Mouse (Mus musculus) left cerebral cortex, adult 11 months (tissue): ENCODE measurements at regions not wholly inside any gene's neighbourhood (a gene's known extent, or its start where the extent isn't known, plus 50 kb on each side); places are given as distances from the start of the nearest gene placed in this dataset.

Source experiments
- DNase-seq: peaks from one replicate; pipeline ENCODE4 v3.0.0; 2022; ENCODE audit warnings: low spot score

GRCm38 (mm10) chr1:43367151-43367895 lies 77.1 kb upstream of the Nck2 start:
- DNase-seq = no peak

- DNase-seq = no peak
Observed at GRCm38 (mm10) chr1:43371863-43372262, 72.5 kb upstream of the Nck2 start.

GRCm38 (mm10) chr1:43374946-43375345 lies 69.4 kb upstream of the Nck2 start:
- no peak for DNase-seq

- DNase-seq = no peak
Observed at GRCm38 (mm10) chr1:43375851-43376250, 68.5 kb upstream of the Nck2 start.

- DNase-seq = no peak
Observed at GRCm38 (mm10) chr1:43377491-43378263, 66.7 kb upstream of the Nck2 start.

GRCm38 (mm10) chr1:43385008-43385407 lies 59.4 kb upstream of the Nck2 start:
- no peak for DNase-seq

GRCm38 (mm10) chr1:43394035-43394434 lies 50.3 kb upstream of the Nck2 start:
- no peak for DNase-seq
